Mouse (Mus musculus): Measurements from ENCODE around the gene Hspa12b. TPM values are rescaled to one million over a fixed set of nuclear protein-coding genes. Genes with fewer than 3 reads are reported as not detected.
A peak's percentile ranks its signal among the peaks of the same experiment; 100 is the strongest.

Hspa12b gene
- polyA plus RNA-seq, 1 experiment: 2.0 TPM

DNA sequence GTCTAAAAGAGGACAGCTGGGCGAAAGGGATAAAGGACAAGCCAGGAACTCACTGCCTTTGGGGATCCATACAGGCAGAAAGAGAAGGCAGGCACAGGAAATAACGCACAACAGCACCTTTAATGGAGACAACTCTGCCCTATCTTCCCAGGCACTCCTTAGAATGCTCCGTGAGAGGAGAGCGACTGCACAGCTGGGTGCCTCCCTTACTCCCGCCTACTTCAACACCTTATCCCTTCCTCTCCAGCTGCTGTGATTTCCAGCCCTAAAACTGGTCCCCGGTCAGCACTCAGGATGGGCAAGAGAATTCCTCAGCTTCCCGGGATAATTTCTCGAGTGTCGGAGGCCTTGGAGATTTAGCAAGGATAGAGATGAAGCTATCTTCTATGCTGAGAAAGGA lies 43.9 kb downstream of the Hspa12b start:
- Histone ChIP-seq H3K27me3 (ENCODE audit: control insufficient read depth, insufficient read depth, low read length) (peaks cover 7% of the 10 kb centered on the region), H3K36me3 (ENCODE audit: control insufficient read depth, insufficient read depth, low read length) (no peaks in the 10 kb centered on the region), H3K4me3 (ENCODE audit: extremely low read depth, insufficient read depth, insufficient read length) (no peak overlapping the region), H3K27ac (ENCODE audit: insufficient read depth, low read length) (no peak overlapping the region), H3K4me1 (ENCODE audit: control insufficient read depth, insufficient read depth, insufficient read length) (0 out of 2 replicates have a peak, but pooled peaks cover 3% of the 10 kb centered on the region)
- DNase-seq (ENCODE audit: low read depth in 1 of 2, low spot score in 2 of 2): no peak
- no peak for TF ChIP-seq CTCF (IDR thresholded peaks at IDR 0.05; ENCODE audit: extremely low read depth, insufficient read depth, insufficient read length, insufficient replicate concordance)
- TF ChIP-seq POLR2A (IDR thresholded peaks at IDR 0.05; ENCODE audit: low read depth, low read length): no peak
- 44% methylated on average over 9 of the region's 9 CpGs for WGBS

DNA sequence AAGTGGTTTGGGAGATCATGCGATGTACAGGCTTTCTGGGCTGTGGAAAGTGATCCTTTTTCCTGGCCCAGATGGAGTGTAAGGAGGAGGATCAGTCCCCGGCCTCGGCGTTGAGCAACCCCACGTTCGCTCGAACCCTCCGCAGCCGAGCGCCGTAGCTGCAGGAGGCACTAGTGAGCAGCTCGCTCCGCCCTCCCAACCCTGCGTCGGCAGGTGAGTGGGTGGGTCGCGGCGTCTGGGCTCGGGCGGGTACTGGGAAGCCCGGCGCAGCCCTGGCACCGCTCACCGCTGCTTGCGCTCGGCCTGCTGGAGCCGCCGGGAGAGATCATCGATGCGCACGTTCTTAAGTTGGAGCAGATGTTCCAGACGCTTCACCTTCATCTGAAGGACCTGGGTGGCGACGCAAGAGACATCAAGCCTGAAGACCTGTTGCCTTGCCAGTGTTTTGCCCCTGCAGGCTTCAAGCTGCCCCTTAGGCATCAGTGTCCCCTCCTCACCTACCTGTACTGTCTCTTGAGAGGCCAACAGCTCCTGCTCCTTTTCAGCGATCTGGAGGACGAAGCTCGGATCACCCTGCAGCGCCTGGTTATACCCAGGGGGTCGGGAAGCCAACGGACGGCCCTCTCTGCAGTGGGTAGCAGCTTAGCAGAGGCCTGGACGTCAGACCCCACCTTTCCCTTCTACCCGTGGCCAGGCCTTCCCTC lies 44.5 kb downstream of the Hspa12b start:
- TF ChIP-seq CTCF (IDR thresholded peaks at IDR 0.05; ENCODE audit: extremely low read depth, insufficient read depth, insufficient read length, insufficient replicate concordance) (no peak), POLR2A (IDR thresholded peaks at IDR 0.05; ENCODE audit: low read depth, low read length) (no peak)
- DNase-seq (ENCODE audit: low read depth in 1 of 2, low spot score in 2 of 2): peak in 1 of 2 experiments; percentile 58
- Histone ChIP-seq H3K27me3 (ENCODE audit: control insufficient read depth, insufficient read depth, low read length) (peaks cover 7% of the 10 kb centered on the region), H3K36me3 (ENCODE audit: control insufficient read depth, insufficient read depth, low read length) (no peaks in the 10 kb centered on the region), H3K27ac (ENCODE audit: insufficient read depth, low read length) (no peak overlapping the region), H3K4me1 (ENCODE audit: control insufficient read depth, insufficient read depth, insufficient read length) (0 out of 2 replicates have a peak, but pooled peaks cover 3% of the 10 kb centered on the region), H3K4me3 (ENCODE audit: extremely low read depth, insufficient read depth, insufficient read length) (peak overlapping the region; percentile 12; the same call in 1 of the 2 replicates)
- 12% methylated on average over 43 of the region's 43 CpGs for WGBS

DNA sequence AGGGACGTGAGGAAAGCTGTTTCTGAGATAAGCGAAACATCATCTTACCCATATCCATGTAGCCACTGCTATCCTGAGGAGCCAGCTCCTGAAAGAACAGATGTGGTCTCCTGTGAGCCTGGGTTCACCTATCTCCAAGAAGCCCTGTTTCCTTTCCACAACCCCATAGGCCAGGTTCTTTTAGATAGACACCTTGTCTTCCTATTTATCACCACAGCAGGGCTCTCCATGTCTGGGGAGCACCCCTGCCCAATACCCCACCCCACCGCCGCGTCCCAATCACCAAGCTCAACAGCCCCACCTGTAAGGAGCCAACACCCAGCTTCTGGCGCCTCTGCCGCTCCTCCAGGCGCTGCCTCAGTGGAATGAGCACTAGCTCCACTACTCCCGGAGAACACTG lies 45.2 kb downstream of the Hspa12b start:
- 0 out of 2 replicates have a peak, but pooled peaks cover 3% of the 10 kb centered on the region for H3K4me1 ChIP-seq (ENCODE audit: control insufficient read depth, insufficient read depth, insufficient read length)
- H3K36me3 ChIP-seq (ENCODE audit: control insufficient read depth, insufficient read depth, low read length): no peaks in the 10 kb centered on the region
- whole genome bisulfite sequencing: 76% methylated on average over 9 of the region's 9 CpGs
- H3K27me3 ChIP-seq (ENCODE audit: control insufficient read depth, insufficient read depth, low read length): peaks cover 7% of the 10 kb centered on the region
- H3K4me3 ChIP-seq (ENCODE audit: extremely low read depth, insufficient read depth, insufficient read length): no peak overlapping the region
- TF ChIP-seq POLR2A (IDR thresholded peaks at IDR 0.05; ENCODE audit: low read depth, low read length): no peak
- no peak for TF ChIP-seq CTCF (IDR thresholded peaks at IDR 0.05; ENCODE audit: extremely low read depth, insufficient read depth, insufficient read length, insufficient replicate concordance)
- no peak for DNase-seq (ENCODE audit: low read depth in 1 of 2, low spot score in 2 of 2)
- H3K27ac ChIP-seq (ENCODE audit: insufficient read depth, low read length): no peak overlapping the region

DNA sequence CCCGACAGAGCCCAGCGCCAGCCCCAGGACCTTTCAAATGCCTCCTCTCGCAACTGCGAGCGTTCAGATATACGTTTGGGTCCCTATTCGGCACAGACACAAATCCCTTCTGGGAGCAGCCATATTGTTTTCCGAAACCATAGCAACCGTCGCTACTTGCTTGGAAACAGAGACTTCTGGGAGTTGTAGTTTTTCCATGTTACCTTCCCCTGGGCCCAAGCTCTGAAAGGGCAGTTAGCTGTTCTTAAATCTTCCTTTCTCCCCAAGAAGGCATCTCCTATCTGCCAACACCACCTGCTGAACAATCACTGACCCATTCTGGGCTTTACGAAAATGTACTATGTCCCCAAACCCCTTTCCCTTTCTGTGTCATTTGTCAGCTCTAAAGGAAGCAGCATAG lies 47.6 kb downstream of the Hspa12b start:
- peak; percentile 48 to 71 for DNase-seq (ENCODE audit: low read depth in 1 of 2, low spot score in 2 of 2)
- Histone ChIP-seq H3K27ac (ENCODE audit: insufficient read depth, low read length) (no peak overlapping the region), H3K36me3 (ENCODE audit: control insufficient read depth, insufficient read depth, low read length) (no peaks in the 10 kb centered on the region), H3K4me3 (ENCODE audit: extremely low read depth, insufficient read depth, insufficient read length) (peak overlapping the region; percentile 39; the same call in 1 of the 2 replicates), H3K27me3 (ENCODE audit: control insufficient read depth, insufficient read depth, low read length) (peaks cover 7% of the 10 kb centered on the region), H3K4me1 (ENCODE audit: control insufficient read depth, insufficient read depth, insufficient read length) (peaks cover 12% of the 10 kb centered on the region)
- TF ChIP-seq POLR2A (IDR thresholded peaks at IDR 0.05; ENCODE audit: low read depth, low read length) (no peak), CTCF (IDR thresholded peaks at IDR 0.05; ENCODE audit: extremely low read depth, insufficient read depth, insufficient read length, insufficient replicate concordance) (no peak)
- 8% methylated on average over 11 of the region's 11 CpGs for WGBS

DNA sequence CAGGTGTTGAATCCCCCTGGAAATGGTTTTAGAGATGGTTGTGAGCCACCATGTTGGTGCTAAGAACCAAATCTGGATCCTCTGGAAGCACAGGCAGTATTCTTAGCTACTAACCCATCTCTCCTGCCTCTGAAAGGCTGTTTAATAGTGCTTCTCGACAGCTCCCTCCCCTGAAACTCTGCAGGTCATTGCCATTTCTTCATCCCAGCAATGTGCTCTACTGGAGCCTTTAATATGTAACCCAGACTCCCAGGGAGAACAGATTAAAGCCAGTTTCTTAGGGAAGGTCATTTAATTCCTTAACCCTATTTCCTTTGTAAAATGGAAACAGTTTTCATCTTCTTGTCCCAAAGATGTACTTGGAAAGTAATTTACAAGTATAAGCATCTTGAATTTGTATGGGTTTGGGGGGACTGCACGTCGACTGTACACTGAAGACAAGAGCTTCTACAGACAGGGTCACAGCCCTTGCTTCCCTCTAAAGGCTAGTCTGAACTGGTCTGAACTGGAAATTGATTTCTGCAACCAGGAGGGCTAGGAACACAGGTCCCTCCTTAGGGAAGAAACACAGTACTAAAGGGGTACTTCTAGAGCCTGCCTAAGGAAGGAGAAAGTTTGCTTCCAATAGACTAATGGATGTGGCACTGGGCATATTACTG lies 48.3 kb downstream of the Hspa12b start:
- Histone ChIP-seq H3K27ac (ENCODE audit: insufficient read depth, low read length) (no peak overlapping the region), H3K4me1 (ENCODE audit: control insufficient read depth, insufficient read depth, insufficient read length) (peaks cover 12% of the 10 kb centered on the region), H3K4me3 (ENCODE audit: extremely low read depth, insufficient read depth, insufficient read length) (no peak overlapping the region), H3K36me3 (ENCODE audit: control insufficient read depth, insufficient read depth, low read length) (no peaks in the 10 kb centered on the region), H3K27me3 (ENCODE audit: control insufficient read depth, insufficient read depth, low read length) (peaks cover 7% of the 10 kb centered on the region)
- TF ChIP-seq CTCF (IDR thresholded peaks at IDR 0.05; ENCODE audit: extremely low read depth, insufficient read depth, insufficient read length, insufficient replicate concordance) (no peak), POLR2A (IDR thresholded peaks at IDR 0.05; ENCODE audit: low read depth, low read length) (no peak)
- 83% methylated on average over 3 of the region's 3 CpGs for WGBS
- DNase-seq (ENCODE audit: low read depth in 1 of 2, low spot score in 2 of 2): no peak

DNA sequence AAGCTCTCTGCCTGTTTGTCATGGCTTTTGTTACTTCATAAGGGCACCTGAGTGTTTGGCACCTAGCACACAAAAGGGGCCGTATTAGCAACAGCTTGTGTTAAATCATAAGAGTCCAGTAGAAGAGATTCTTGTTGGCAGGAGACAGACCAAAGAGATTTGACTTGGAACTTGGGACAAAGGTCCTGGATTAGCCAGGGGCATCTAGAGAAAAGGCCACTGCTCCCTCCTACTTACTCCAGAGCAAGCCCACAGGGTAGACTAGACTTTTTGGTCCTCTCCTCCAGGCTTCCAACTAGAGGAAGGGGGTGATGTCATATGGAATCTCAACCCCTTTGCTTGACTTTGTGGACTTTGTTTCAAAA lies 48.8 kb downstream of the Hspa12b start:
- DNase-seq (ENCODE audit: low read depth in 1 of 2, low spot score in 2 of 2): no peak
- H3K36me3 ChIP-seq (ENCODE audit: control insufficient read depth, insufficient read depth, low read length): no peaks in the 10 kb centered on the region
- H3K4me3 ChIP-seq (ENCODE audit: extremely low read depth, insufficient read depth, insufficient read length): no peak overlapping the region
- TF ChIP-seq CTCF (IDR thresholded peaks at IDR 0.05; ENCODE audit: extremely low read depth, insufficient read depth, insufficient read length, insufficient replicate concordance): no peak
- TF ChIP-seq POLR2A (IDR thresholded peaks at IDR 0.05; ENCODE audit: low read depth, low read length): no peak
- peaks cover 7% of the 10 kb centered on the region for H3K27me3 ChIP-seq (ENCODE audit: control insufficient read depth, insufficient read depth, low read length)
- WGBS: 97% methylated on average over 1 of the region's 1 CpGs
- H3K27ac ChIP-seq (ENCODE audit: insufficient read depth, low read length): no peak overlapping the region
- peaks cover 12% of the 10 kb centered on the region for H3K4me1 ChIP-seq (ENCODE audit: control insufficient read depth, insufficient read depth, insufficient read length)

DNA sequence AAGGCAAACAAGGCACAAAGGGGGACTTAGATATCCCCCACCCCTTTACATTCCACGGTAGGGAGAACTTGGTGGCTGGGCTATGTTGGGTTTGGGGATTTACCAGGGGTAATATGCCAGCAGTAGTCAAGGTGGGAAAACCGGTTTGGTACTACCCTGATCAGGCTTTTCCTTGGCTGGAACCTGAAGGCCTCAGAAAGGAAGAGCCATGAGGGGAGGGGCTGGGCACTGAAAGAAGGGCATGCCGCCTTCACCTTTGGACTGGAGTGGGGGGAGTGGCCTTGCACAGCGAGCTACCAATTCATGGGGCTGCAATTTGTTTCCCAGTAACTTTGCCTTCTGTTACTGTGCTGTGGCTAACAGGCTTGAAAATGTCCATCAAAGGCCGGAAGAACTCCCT lies 49.4 kb downstream of the Hspa12b start:
- WGBS: 77% methylated on average over 5 of the region's 5 CpGs
- no peak for DNase-seq (ENCODE audit: low read depth in 1 of 2, low spot score in 2 of 2)
- Histone ChIP-seq H3K27ac (ENCODE audit: insufficient read depth, low read length) (no peak overlapping the region), H3K4me3 (ENCODE audit: extremely low read depth, insufficient read depth, insufficient read length) (no peak overlapping the region), H3K36me3 (ENCODE audit: control insufficient read depth, insufficient read depth, low read length) (no peaks in the 10 kb centered on the region), H3K4me1 (ENCODE audit: control insufficient read depth, insufficient read depth, insufficient read length) (peaks cover 10% of the 10 kb centered on the region), H3K27me3 (ENCODE audit: control insufficient read depth, insufficient read depth, low read length) (peaks cover 4% of the 10 kb centered on the region)
- TF ChIP-seq POLR2A (IDR thresholded peaks at IDR 0.05; ENCODE audit: low read depth, low read length) (no peak), CTCF (IDR thresholded peaks at IDR 0.05; ENCODE audit: extremely low read depth, insufficient read depth, insufficient read length, insufficient replicate concordance) (no peak)
